Mouse (Mus musculus): Measurements from ENCODE around the gene Gm28778.
"Not testable (repeated sequence)": the region's sequence is repeated elsewhere in the genome, so short reads cannot be mapped to it uniquely, and the experiment has no call there.

Gene Gm28778

GRCm38 (mm10) chr1:53296581-53297383, at the start of gene Gm28778, which contains the start of the genes Pms1 and Ormdl1:
Gene Gm28778 (plus strand): TSS chr1:53297111.
Gene Pms1 (minus strand): TSS chr1:53297018.
Gene Ormdl1 (plus strand): TSS chr1:53297095.
- peak; percentile 96 for DNase-seq

- not testable (repeated sequence) for DNase-seq
Observed at GRCm38 (mm10) chr1:53264958-53265612, 31.8 kb upstream of the Gm28778 start.

GRCm38 (mm10) chr1:53269901-53270300, 27.0 kb upstream of the Gm28778 start:
- no peak for DNase-seq

- DNase-seq, result peak; percentile 38
Observed at GRCm38 (mm10) chr1:53272646-53273045, 24.3 kb upstream of the Gm28778 start.

GRCm38 (mm10) chr1:53291197-53291596, 5.7 kb upstream of the Gm28778 start:
- no peak for DNase-seq

GRCm38 (mm10) chr1:53300506-53300905, 3.6 kb downstream of the Gm28778 start:
- DNase-seq, result no peak

- DNase-seq, result peak; percentile 81
Observed at GRCm38 (mm10) chr1:53312989-53313967, 16.4 kb downstream of the Gm28778 start, which contains the start of gene Osgepl1. Gene Osgepl1 (plus strand): TSS chr1:53313624.

GRCm38 (mm10) chr1:53321662-53322344, 24.9 kb downstream of the Gm28778 start:
- no peak for DNase-seq

GRCm38 (mm10) chr1:53323254-53323653, 26.3 kb downstream of the Gm28778 start:
- no peak for DNase-seq

GRCm38 (mm10) chr1:53324277-53324676, 27.4 kb downstream of the Gm28778 start:
- DNase-seq, result no peak

GRCm38 (mm10) chr1:53324827-53325494, 28.1 kb downstream of the Gm28778 start:
- DNase-seq, result no peak

GRCm38 (mm10) chr1:53333527-53333926, 36.6 kb downstream of the Gm28778 start:
- not testable (repeated sequence) for DNase-seq

- no peak for DNase-seq
Observed at GRCm38 (mm10) chr1:53335465-53335864, 38.6 kb downstream of the Gm28778 start.

GRCm38 (mm10) chr1:53337403-53337802, 40.5 kb downstream of the Gm28778 start:
- not testable (repeated sequence) for DNase-seq

GRCm38 (mm10) chr1:53341071-53341470, 44.2 kb downstream of the Gm28778 start:
- DNase-seq, result no peak

GRCm38 (mm10) chr1:53352327-53353261, 55.7 kb downstream of the Gm28778 start, which contains the start of the genes Asdurf, Gm28551 and Asnsd1:
Gene Asdurf (minus strand): TSS chr1:53352619.
Gene Gm28551 (minus strand): TSS chr1:53352667.
Gene Asnsd1 (minus strand): TSS chr1:53352752.
- peak; percentile 96 for DNase-seq

- no peak for DNase-seq
Observed at GRCm38 (mm10) chr1:53358988-53359387, 62.1 kb downstream of the Gm28778 start.
